Mouse (Mus musculus): ENCODE results near the gene Olfr462. TPM values are rescaled to one million over a fixed set of nuclear protein-coding genes. Genes with fewer than 3 reads are reported as not detected.

Olfr462 gene
- not detected in 2 replicates for polyA plus RNA-seq (2015; fragmentation: Nextera tagmentation; extraction: Ambion mirVana)

DNA sequence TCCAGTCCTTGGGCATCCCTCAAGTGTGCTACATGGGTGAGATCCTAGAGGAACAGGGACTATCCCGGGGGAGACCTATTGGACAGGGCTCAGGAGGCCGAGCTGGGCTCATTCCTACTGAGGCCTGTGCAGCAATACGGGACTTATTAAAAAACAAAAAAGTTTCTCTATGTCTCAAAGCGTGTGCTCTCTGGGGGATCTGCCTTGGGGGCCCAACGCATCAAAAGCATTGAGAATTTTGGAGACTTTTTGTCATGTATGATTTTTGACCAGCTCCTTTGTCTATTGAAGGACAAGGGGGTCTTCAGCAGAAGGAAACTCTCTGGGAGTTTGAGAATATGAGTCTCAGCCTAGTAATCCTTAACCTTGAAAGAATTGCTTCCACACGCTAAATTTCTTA is at the start of gene Olfr462:
TSS of gene Olfr462 (minus strand) at position 101 of the 400 bp plus-strand sequence.
- 93% methylated on average over 6 of the region's 6 CpGs for WGBS
- Histone ChIP-seq H3K4me1 (replicated peaks) (no peaks in the 10 kb centered on the region), H3K4me2 (replicated peaks) (no peak within 1 kb of the TSS), H3K27me3 (no peaks in the 10 kb centered on the region), H3K9me3 (no peaks in the 10 kb centered on the region), H3K27ac (no peak within 1 kb of the TSS), H3K9ac (replicated peaks) (no peak within 1 kb of the TSS), H3K4me3 (replicated peaks) (no peak within 1 kb of the TSS), H3K36me3 (no peaks in the 10 kb centered on the region)
- no peak for ATAC-seq

DNA sequence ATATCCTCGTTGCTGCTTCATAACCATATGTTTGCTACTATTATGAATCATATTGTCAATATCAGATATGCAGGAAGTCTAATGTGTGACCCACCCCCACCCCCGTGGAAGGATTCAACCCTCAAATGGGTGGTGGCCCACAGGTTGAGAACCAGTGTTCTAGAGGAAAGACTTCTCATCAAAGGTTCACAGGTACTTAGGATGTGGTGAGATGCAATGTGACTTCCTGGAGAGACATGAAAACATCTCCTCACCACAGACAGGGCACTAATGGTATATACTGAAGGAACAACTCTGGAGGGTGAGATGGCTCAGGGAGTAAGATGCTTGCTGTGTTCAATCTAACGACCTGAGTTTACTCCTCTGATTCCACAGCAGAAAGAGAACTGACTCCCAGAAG is 43.4 kb upstream of the Olfr462 start:
- no peaks in the 10 kb centered on the region for H3K9me3 ChIP-seq
- no peak overlapping the region for H3K4me3 ChIP-seq (replicated peaks)
- WGBS, result 75% methylated on average over 3 of the region's 3 CpGs
- no peaks in the 10 kb centered on the region for H3K36me3 ChIP-seq
- no peaks in the 10 kb centered on the region for H3K4me1 ChIP-seq (replicated peaks)
- no peak for ATAC-seq
- no peak overlapping the region for H3K4me2 ChIP-seq (replicated peaks)
- H3K27ac ChIP-seq, result no peak overlapping the region
- no peak overlapping the region for H3K9ac ChIP-seq (replicated peaks)
- H3K27me3 ChIP-seq, result no peaks in the 10 kb centered on the region

DNA sequence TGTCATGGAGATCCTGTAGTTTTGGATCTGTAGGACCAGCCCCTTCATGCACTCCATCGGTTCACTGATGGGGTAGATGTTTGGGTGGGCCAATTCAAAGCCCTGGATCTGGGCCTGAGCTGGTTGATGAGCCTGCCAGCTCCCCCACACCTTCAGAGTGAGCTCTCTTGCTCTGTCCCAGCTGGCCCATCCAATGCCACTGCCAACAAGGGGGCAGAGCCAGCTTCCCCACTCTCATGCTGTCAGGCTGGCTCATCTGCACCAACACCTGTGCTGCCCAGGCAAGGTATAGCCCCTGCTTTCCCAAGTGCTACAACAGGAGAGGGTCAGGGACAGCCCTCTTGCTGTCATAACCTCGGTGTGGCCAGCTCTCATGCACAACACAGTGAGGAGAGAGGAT is 41.7 kb upstream of the Olfr462 start:
- H3K9me3 ChIP-seq, result no peaks in the 10 kb centered on the region
- WGBS, result 78% methylated on average over 2 of the region's 2 CpGs
- H3K4me2 ChIP-seq (replicated peaks), result no peak overlapping the region
- ATAC-seq, result no peak
- no peaks in the 10 kb centered on the region for H3K36me3 ChIP-seq
- H3K27me3 ChIP-seq, result no peaks in the 10 kb centered on the region
- H3K4me1 ChIP-seq (replicated peaks), result no peaks in the 10 kb centered on the region
- no peak overlapping the region for H3K27ac ChIP-seq
- no peak overlapping the region for H3K4me3 ChIP-seq (replicated peaks)
- no peak overlapping the region for H3K9ac ChIP-seq (replicated peaks)

DNA sequence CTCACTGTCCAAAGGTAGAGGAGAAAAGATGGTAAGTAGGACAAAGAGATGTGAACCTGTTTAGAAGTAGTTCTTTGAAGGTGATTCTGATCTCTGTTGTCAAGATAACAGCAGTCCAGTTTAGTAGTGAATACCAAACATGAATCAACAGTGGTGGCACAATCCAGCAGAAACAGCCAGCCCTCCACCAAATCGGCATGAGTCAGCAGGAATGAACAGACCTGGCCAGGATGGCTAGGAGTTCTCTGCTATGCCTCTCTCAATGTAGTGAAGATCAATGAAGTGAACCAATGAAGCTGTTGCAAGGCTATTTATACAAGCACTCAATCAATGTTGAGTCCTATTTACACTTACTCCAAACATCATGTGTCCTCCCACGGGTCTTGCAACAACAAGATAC is 38.3 kb upstream of the Olfr462 start:
- Histone ChIP-seq H3K4me2 (replicated peaks) (no peak overlapping the region), H3K27me3 (no peaks in the 10 kb centered on the region), H3K9me3 (no peaks in the 10 kb centered on the region), H3K4me1 (replicated peaks) (no peaks in the 10 kb centered on the region), H3K27ac (no peak overlapping the region), H3K36me3 (no peaks in the 10 kb centered on the region), H3K9ac (replicated peaks) (no peak overlapping the region), H3K4me3 (replicated peaks) (no peak overlapping the region)
- no peak for ATAC-seq
- WGBS, result 92% methylated on average over 2 of the region's 2 CpGs

DNA sequence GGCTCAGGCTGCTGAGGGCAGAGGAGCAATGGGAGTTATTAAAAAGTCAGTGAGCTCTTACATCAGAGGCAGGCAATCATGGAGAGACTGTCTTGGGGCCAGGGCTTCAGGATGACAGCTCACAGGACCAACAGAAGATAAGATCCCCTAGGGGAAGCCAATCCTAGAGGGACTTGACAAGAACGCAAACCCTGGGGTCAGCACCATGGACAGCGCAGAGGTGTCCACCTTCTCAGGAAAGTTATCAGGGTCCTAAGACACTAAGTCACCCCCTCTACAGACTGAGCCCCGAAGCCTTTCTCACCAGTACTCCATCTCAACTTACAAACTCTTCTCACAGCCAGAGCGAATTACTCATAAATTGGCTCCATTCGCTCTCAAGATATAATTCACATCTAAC is 28.9 kb upstream of the Olfr462 start, which contains the start of gene Olfr464:
TSS of gene Olfr464 (minus strand) at position 2 of the 400 bp plus-strand sequence.
- ATAC-seq, result no peak
- 26% methylated on average over 5 of the region's 5 CpGs for WGBS

DNA sequence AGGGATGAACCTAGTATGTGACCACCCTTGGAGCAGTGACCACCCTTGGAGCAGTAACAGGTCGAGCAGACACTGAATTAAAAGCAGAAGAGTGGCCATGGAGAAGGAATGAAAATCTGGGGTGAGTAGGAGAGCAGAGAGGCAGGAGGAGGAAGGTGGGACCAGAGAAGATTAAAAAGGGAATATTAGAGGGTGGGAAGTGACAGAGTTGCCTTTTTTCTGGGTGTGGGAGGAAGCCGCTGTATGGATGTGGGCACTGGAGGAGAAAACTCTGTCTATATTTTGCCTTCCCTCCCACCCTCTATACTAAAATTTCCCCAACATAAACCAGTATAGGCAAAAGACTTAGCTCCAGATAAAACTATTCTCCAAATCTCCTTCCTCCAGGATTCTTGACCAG is 28.2 kb upstream of the Olfr462 start:
- Histone ChIP-seq H3K27me3 (0 out of 2 replicates have a peak, but pooled peaks cover 4% of the 10 kb centered on the region), H3K36me3 (no peaks in the 10 kb centered on the region), H3K4me3 (replicated peaks) (no peak overlapping the region), H3K4me1 (replicated peaks) (no peaks in the 10 kb centered on the region), H3K9me3 (no peaks in the 10 kb centered on the region), H3K4me2 (replicated peaks) (no peak overlapping the region), H3K27ac (no peak overlapping the region), H3K9ac (replicated peaks) (no peak overlapping the region)
- no peak for ATAC-seq
- WGBS, result 71% methylated on average over 2 of the region's 2 CpGs

More for the DNA sequence above, 28.9 kb upstream of the Olfr462 start, which contains the start of gene Olfr464:
- Histone ChIP-seq H3K9ac (replicated peaks) (no peak within 1 kb of the TSS), H3K36me3 (no peaks in the 10 kb centered on the region), H3K9me3 (no peaks in the 10 kb centered on the region), H3K4me3 (replicated peaks) (no peak within 1 kb of the TSS), H3K27ac (no peak within 1 kb of the TSS), H3K27me3 (0 out of 2 replicates have a peak, but pooled peaks cover 4% of the 10 kb centered on the region), H3K4me1 (replicated peaks) (no peaks in the 10 kb centered on the region), H3K4me2 (replicated peaks) (no peak within 1 kb of the TSS)

DNA sequence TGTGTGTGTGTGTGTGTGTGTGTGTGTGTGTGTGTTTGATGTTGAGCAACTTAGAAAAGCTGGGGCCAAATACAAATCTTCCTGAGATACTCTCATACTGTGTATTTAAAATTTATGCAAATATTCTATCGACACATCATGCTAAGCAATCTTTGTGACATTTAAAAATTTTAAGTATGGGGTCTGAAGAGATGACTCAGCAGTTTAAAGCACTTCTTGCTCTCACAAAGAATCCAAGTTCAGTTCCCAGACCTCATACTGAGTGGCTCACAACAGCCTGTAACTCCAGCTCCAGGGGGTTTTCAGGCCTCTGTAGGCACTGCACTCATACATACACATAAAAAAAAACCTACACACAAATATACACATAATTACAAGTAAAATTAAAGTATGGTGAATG is 23.9 kb upstream of the Olfr462 start:
- Histone ChIP-seq H3K27ac (no peak overlapping the region), H3K27me3 (0 out of 2 replicates have a peak, but pooled peaks cover 3% of the 10 kb centered on the region), H3K36me3 (no peaks in the 10 kb centered on the region), H3K4me1 (replicated peaks) (no peaks in the 10 kb centered on the region), H3K9me3 (no peaks in the 10 kb centered on the region), H3K4me3 (replicated peaks) (no peak overlapping the region), H3K4me2 (replicated peaks) (no peak overlapping the region), H3K9ac (replicated peaks) (no peak overlapping the region)
- no peak for ATAC-seq
- 94% methylated on average over 1 of the region's 1 CpGs for WGBS

DNA sequence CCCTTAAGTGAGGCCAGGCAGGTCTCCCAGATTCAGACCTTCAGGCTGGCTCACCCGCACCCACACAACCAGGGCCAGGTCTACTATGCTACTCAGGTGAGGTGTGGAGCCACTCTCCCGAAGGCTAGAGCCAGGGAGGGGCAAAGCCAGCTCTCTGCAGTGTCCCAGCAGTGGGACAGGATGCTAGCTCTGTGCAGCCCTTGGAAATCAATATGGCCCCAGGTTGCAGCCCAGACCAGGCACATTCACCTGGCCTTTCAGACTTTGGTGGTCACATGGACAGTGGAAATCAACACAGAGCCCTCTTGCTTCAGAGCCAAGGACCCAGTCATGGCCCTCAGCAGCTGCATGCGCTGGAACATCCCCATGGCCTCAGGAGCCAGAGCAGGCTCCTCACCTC is 12.3 kb upstream of the Olfr462 start:
- Histone ChIP-seq H3K36me3 (no peaks in the 10 kb centered on the region), H3K27ac (no peak overlapping the region), H3K4me3 (replicated peaks) (no peak overlapping the region), H3K9me3 (no peaks in the 10 kb centered on the region), H3K9ac (replicated peaks) (no peak overlapping the region), H3K27me3 (no peaks in the 10 kb centered on the region), H3K4me1 (replicated peaks) (no peaks in the 10 kb centered on the region), H3K4me2 (replicated peaks) (no peak overlapping the region)
- no peak for ATAC-seq
- 84% methylated on average over 3 of the region's 3 CpGs for WGBS

DNA sequence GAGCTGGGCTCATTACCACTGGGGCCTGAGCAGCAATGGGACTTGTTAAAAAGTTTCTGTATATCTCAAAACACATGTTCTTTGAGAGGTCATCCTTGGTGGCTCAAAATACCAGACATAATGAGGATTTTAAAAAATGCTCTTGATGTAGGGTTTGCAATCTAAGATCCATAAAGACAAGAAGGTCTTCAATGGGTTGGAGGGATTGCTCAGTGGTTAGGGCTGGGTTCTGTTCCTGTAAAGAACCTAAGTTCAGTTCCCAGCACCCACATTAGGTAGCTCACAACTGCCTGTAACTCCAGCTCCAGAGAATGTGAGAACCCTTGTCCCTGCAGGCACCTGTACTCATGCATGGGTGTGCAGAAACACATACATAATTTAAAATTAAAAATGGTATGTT is 5.2 kb upstream of the Olfr462 start, which contains the start of gene Olfr463:
TSS of gene Olfr463 (minus strand) at position 101 of the 400 bp plus-strand sequence.
- H3K4me1 ChIP-seq (replicated peaks), result no peaks in the 10 kb centered on the region
- no peak for ATAC-seq
- 0 out of 2 replicates have a peak, but pooled peaks cover 3% of the 10 kb centered on the region for H3K27me3 ChIP-seq
- no peak within 1 kb of the TSS for H3K9ac ChIP-seq (replicated peaks)
- no peaks in the 10 kb centered on the region for H3K9me3 ChIP-seq
- no peaks in the 10 kb centered on the region for H3K36me3 ChIP-seq
- H3K27ac ChIP-seq, result no peak within 1 kb of the TSS
- no peak within 1 kb of the TSS for H3K4me2 ChIP-seq (replicated peaks)
- no peak within 1 kb of the TSS for H3K4me3 ChIP-seq (replicated peaks)

DNA sequence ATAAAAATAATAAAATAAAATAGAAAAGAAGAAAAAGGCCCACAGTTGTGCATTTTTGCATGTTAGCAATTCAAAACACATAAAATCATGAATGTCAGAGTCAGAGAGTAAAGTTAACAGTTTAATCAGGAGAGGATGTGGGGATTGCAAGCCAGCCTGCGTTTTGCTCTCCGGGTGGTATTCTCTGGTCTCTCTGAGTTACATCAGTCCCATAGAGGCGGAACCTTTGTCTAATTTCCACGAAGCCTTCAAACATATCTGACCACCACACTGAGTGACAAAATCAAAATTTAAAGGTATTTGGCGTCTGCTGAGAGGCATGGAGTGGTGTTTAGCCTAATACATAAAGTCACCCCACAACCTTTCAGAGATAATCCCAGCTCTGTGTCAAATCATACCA is 7.2 kb downstream of the Olfr462 start:
- no peaks in the 10 kb centered on the region for H3K4me1 ChIP-seq (replicated peaks)
- H3K9ac ChIP-seq (replicated peaks), result no peak overlapping the region
- no peak overlapping the region for H3K4me3 ChIP-seq (replicated peaks)
- WGBS, result 82% methylated on average over 5 of the region's 5 CpGs
- H3K27ac ChIP-seq, result no peak overlapping the region
- no peak overlapping the region for H3K4me2 ChIP-seq (replicated peaks)
- H3K9me3 ChIP-seq, result no peaks in the 10 kb centered on the region
- no peak for ATAC-seq
- no peaks in the 10 kb centered on the region for H3K36me3 ChIP-seq
- H3K27me3 ChIP-seq, result 0 out of 2 replicates have a peak, but pooled peaks cover 6% of the 10 kb centered on the region

DNA sequence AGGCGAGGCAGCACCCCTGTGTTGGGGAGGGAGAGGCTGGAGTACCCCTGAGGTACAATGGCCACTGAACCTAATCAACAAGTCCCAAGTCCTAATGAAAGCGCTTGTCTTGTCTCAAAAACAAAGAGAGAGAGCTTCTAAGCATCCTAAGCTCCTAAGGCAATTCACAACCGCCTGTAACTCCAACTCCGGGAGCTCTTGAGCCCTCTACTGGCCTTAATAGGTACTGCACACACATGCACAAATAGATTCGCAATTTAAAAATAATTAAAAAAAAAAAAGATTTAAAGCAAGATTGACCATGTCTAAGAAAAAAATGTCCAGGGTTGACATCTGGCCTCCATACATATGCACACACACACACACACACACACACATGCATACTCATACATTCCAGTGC is 8.6 kb downstream of the Olfr462 start:
- Histone ChIP-seq H3K27ac (no peak overlapping the region), H3K27me3 (0 out of 2 replicates have a peak, but pooled peaks cover 6% of the 10 kb centered on the region), H3K4me1 (replicated peaks) (no peaks in the 10 kb centered on the region), H3K9me3 (no peaks in the 10 kb centered on the region), H3K9ac (replicated peaks) (no peak overlapping the region), H3K4me3 (replicated peaks) (no peak overlapping the region), H3K4me2 (replicated peaks) (no peak overlapping the region), H3K36me3 (no peaks in the 10 kb centered on the region)
- WGBS, result 40% methylated on average over 5 of the region's 5 CpGs
- ATAC-seq, result no peak

DNA sequence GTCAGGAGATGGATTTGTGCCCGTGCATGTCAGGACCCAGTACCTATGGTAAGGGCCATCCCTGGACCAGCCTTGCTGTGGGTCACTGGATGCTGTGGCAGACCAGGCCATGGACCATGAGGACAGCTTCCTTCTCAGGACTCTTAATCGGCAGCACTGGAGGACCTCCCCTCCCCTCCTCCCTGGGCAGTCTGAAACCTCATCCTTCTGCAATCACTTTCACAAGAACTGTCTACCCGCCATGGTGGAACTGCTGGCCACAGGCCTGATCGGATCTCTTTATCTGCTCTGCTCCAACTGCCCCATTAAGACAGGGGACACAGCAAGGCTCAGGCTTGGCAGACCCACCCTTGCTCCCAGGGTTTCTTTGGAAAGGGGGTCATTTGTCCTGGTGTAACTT is 10.4 kb downstream of the Olfr462 start:
- no peaks in the 10 kb centered on the region for H3K9me3 ChIP-seq
- H3K9ac ChIP-seq (replicated peaks), result no peak overlapping the region
- 0 out of 2 replicates have a peak, but pooled peaks cover 6% of the 10 kb centered on the region for H3K27me3 ChIP-seq
- no peak overlapping the region for H3K4me2 ChIP-seq (replicated peaks)
- ATAC-seq, result no peak
- no peak overlapping the region for H3K4me3 ChIP-seq (replicated peaks)
- H3K36me3 ChIP-seq, result no peaks in the 10 kb centered on the region
- H3K27ac ChIP-seq, result no peak overlapping the region
- WGBS, result 78% methylated on average over 4 of the region's 4 CpGs
- H3K4me1 ChIP-seq (replicated peaks), result no peaks in the 10 kb centered on the region

DNA sequence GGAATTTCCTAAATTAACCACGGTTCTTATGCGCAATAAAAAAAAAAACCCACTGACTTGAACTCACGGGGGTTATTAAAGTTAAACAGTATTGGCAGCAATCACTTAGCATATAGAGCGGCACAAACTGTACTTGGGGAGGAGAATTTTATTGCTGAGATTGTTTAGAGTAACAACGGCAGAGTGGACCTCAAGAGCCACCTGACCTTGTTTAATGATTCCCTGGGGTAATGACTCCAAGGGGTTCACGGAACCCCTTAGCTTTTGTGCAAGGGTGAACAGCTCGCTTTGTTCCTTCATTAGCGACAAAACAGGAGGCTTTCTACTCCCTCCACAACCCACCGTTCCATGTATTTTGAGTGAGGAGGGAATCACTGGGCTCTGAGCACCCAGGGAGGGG is 12.2 kb downstream of the Olfr462 start:
- Histone ChIP-seq H3K27me3 (0 out of 2 replicates have a peak, but pooled peaks cover 2% of the 10 kb centered on the region), H3K4me3 (replicated peaks) (no peak overlapping the region), H3K9ac (replicated peaks) (no peak overlapping the region), H3K4me1 (replicated peaks) (no peaks in the 10 kb centered on the region), H3K4me2 (replicated peaks) (no peak overlapping the region), H3K9me3 (no peaks in the 10 kb centered on the region), H3K36me3 (no peaks in the 10 kb centered on the region), H3K27ac (no peak overlapping the region)
- ATAC-seq, result no peak
- 74% methylated on average over 9 of the region's 9 CpGs for WGBS
